Mouse (Mus musculus) heart, postnatal 10 days (tissue): Measurements from ENCODE around the gene Vps16. TPM values are rescaled to one million over a fixed set of nuclear protein-coding genes. Genes with fewer than 3 reads are reported as not detected.

Experiments
- total RNA-seq, 2 experiments: library from RNA; stranded (reverse); gene quantifications; 2 replicates each; pipeline ENCODE4 v1.2.3; 2021

The Vps16 gene
- total RNA-seq, 2 experiments from 2014 or later = 30.9 to 32.6 TPM

Other genes starting within 250 kb of the Vps16 start
- gene Snrpb, start 244.9 kb upstream of the Vps16 start, total RNA-seq = 100 to 1,000 TPM; 192 to 194 TPM
- not detected for gene Tmc2, start 229.1 kb upstream of the Vps16 start, total RNA-seq
- gene Nop56, start 149.9 kb upstream of the Vps16 start, total RNA-seq = 10 to 100 TPM; 43.5 to 50.4 TPM
- gene Idh3b, start 139.8 kb upstream of the Vps16 start, total RNA-seq = 100 to 1,000 TPM; 586 to 605 TPM
- gene Ebf4, start 129.2 kb upstream of the Vps16 start, total RNA-seq = 1 to 10 TPM; 1.2 to 1.3 TPM
- gene Cpxm1, start 26.8 kb upstream of the Vps16 start, total RNA-seq = 10 to 100 TPM; 16.7 to 17.3 TPM
- gene Gm28372, start 19.1 kb upstream of the Vps16 start, total RNA-seq = not detected
- not detected for gene 1700020A23Rik, start 19.1 kb upstream of the Vps16 start, total RNA-seq
- not detected for gene Tmem239, start 17.9 kb upstream of the Vps16 start, total RNA-seq
- gene Pced1a, start 362 bp downstream of the Vps16 start, total RNA-seq = 1 to 10 TPM; 5.0 to 6.2 TPM
- 10 to 100 TPM; 76.0 to 76.1 TPM for gene Ptpra, start 25.9 kb downstream of the Vps16 start, total RNA-seq
- 10 to 100 TPM; 76.2 to 77.8 TPM for gene Mrps26, start 139.4 kb downstream of the Vps16 start, total RNA-seq
- gene Oxt, start 151.8 kb downstream of the Vps16 start, total RNA-seq = under 1 TPM in 1 of 2 experiments, not detected in 1; 0.62 TPM
- 1 to 10 TPM in 1 of 2 experiments, under 1 TPM in 1; 0.60 to 1.1 TPM for gene Avp, start 158.2 kb downstream of the Vps16 start, total RNA-seq
- 1 to 10 TPM; 8.8 to 9.5 TPM for gene Fastkd5, start 205.7 kb downstream of the Vps16 start, total RNA-seq
- gene Ubox5, start 205.7 kb downstream of the Vps16 start, total RNA-seq = 1 to 10 TPM; 6.2 to 6.4 TPM
- gene Lzts3, start 218.5 kb downstream of the Vps16 start, total RNA-seq = 1 to 10 TPM; 3.8 to 4.0 TPM
- gene Ddrgk1, start 240.3 kb downstream of the Vps16 start, total RNA-seq = 10 to 100 TPM; 63.0 to 68.3 TPM
- gene Itpa, start 243.3 kb downstream of the Vps16 start, total RNA-seq = 10 to 100 TPM; 27.0 to 29.4 TPM